Mouse (Mus musculus) WW6 (cell line): ENCODE measurements around the gene Ppp1r21.

Source experiments
- DNase-seq: peaks from one replicate; pipeline ENCODE4 v3.0.0-alpha.2; 2013; ENCODE audit warnings: low read depth, low spot score

Ppp1r21 gene

DNA sequence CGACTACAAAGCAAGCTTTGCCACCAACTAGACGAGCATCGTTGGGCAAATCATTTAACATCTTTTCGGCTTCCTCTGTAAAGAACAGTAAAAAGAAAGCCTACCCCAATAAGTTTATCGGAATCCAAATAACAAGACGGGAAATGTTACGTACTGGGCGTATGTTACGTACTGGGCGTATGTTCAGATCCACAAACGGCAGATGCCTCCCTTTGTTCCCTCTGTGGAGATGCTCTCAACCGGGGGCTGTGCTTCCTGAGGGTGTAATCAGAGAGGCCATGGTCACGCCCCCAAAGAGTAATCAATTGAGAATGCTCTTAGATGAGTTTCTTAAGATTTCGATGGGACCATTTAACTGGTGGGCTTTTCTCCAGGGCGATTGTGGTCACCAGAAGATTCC, 79.4 kb downstream of the Ppp1r21 start:
- DNase-seq: no peak

DNA sequence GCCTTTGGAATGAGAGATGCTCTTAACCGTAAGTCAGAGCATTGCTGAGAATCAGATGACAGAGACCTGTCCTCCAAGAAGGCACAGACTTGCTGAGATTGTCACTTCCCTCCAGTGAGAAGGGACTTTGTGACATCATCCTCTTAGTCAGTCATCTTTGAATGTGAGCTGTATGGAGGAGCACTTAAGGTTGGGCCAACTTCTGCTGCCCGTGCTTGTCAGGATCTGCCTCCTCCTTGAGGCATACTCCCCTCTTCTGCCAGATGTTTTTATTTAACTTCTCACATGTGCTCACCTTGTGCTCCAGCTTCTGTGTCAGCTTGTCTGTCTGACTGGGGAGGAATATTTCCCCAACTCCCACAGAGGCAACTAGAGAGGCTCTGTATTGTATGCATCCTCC, 81.1 kb downstream of the Ppp1r21 start:
- DNase-seq: no peak

DNA sequence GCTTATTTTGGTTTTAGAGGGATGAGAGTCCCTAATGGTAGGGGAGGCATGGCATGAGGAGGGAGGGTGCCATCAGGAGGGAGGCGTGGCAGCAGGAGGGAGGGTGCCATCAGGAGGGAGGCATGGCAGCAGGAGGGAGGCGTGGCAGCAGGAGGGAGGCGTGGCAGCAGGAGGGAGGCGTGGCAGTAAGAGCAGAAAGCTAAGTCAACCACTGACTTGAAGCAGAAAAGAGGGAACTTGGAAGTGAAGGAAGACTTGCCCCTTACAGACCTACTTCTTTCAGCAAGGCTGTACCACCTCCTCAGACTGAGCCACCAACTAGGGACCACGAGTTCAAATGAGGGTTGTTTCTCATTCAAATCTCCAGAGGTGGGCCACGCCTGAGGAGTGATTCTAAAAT, 83.3 kb downstream of the Ppp1r21 start:
- no peak for DNase-seq

DNA sequence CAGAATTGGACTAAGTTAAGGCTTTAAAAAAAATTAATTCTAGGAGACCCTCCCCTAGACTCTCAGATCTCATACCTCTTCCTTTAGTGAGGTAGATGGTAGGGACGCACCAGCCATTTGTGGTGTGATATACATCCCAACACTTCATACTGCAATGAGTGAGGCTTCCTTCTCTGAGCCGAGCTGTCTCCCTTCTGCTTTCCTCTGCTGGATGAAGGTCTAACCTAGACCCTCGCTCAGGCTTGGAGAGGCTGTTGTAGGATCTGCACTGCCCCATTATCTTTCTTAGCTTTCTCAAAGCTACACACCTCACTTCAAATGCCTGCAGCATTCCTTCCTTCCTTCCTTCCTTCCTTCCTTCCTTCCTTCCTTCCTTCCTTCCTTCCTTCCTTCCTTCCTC, 83.8 kb downstream of the Ppp1r21 start:
- no peak for DNase-seq

DNA sequence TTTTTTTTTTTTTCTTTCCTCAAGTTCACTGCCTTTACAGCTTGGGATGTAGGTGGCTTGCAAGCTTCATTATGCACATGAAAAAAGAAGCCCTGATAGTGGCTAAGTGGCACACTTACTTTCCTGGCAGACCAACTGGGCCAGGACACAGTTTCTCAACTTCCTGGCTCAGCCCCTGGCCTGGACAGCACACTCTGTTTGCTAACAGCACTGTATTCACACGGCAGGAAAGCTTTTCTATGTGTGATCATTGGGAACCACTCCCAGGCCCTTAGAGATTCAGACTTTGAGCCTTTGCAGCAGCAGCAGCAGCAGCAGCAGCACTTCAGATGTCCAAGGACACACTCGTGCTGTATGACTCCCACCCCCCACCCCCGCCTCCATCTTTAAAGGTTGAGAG, 84.3 kb downstream of the Ppp1r21 start:
- no peak for DNase-seq

DNA sequence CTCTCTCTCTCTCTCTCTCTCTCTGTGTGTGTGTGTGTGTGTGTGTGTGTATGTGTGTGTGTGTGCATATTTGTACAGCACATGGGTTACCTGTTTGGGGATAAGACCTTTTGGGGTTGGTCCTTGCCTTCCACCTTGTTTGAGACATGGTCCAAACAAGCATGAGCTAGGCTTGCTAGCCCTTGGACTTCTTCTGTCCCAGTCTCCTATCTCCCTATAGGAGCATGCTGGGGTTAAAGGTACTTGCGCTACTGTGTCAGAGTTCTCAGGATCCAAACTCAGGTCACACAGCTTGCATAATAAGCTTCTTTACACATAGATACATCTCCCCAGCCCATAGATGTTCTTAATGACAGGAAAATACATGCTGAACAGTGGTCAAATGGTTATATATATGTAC, 84.8 kb downstream of the Ppp1r21 start:
- no peak for DNase-seq

DNA sequence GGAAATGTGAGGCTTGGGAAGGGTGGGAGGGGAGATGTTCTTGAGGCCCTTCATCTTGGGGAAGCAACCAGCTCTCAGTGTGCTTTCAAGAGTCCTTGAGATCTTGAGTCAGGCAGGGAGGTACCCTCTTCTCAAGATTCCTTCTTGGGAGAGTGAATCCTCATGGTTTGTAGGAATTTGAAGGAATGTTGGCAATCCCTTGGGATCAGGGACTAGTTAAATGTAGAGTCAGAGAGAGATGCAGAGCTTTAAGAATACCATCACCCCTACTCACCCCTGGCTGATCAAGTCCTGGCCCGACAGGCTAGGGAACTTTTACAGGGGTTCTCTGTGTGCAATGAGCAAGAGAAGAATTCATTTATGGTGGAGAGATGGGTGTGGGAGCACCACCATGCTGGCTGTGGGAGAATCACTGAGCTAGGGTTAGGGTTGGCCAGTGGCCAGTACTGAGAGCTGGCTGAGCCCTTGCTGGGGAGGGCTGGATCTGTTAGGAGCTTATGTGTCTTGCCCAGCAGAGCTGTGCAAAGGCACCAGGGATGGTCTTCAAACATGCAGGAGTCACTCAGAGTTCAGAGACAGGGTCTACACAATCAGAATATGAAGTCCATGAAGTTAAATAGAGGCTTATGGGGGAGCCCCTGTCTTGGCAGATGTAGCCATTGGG, 85.7 kb downstream of the Ppp1r21 start:
- DNase-seq: no peak

DNA sequence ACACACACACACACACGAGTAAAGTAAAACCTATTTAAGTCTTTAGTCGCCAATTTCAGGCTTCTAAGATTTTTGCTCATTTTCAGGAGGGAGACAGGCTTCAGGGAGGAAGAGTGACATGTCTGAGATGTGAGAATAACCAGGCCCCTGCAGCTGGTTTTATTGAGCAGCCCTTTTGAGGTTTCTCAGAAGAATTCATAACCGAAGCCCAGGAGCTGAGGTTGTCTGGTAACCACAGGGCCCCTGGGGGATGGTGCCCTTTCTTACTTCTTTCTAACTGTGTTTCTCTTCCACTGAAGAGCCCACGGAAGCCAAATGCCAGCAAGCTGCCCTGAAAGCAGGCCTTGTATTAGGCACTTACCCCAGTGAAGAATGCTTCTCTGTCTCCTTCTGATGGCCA, 91.0 kb downstream of the Ppp1r21 start:
- no peak for DNase-seq

DNA sequence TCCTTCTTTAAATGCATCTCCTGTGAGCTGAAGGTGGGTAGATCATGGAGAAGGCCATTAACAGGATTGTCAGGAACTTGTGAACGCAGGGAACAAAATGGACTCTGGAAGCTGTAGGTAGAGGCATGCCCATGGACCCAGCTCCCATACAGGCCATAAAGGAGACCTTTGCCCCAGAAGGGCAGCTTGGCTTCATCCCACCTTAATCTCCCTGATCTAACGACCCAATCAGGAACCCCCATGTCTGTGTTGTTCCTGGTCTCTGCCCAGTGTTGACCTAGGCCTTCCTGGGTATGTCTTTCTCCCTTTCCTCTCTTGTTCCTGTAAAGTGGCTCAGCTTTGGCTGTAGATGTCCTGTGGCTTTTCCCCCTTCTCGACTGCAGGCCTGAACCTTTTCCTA, 91.5 kb downstream of the Ppp1r21 start:
- DNase-seq: no peak

DNA sequence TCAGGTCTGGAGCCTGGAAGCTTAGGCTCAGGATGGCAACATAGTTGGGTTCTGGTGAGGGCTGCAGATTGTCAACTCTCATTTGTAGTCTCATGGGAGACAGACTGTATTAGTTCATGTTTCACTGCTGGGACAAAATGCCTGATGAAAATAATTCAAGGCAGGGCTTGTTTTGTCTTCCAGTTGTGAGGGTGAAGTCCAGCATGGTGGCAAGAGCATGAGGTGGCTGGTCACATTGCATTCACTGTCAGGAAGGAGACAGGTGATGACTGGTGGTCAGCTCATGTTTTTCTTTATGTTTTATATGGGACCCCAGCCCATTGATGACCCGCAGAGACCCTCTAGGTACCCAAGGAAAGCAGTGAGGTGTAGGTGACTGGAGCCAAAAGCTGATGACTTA, 92.8 kb downstream of the Ppp1r21 start:
- no peak for DNase-seq

DNA sequence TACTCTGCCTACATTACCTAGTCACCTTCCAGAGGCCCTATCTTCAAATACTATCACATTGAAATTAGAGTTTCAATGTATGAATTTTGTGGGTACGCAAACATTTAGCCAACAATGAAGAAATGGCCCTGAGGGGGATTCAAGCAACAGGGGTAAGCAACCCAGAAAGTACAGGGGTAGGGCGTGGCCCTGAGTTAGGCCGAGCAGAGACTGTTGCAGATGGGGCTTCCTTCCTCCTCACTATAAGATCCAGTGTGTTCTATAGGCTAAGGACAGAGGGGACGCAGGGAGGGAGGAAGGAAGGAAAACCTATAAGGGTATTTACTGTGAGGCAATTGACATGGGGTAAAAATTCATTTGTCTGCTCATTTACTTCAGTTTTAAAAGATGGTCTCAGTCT, 94.5 kb downstream of the Ppp1r21 start:
- DNase-seq: no peak

DNA sequence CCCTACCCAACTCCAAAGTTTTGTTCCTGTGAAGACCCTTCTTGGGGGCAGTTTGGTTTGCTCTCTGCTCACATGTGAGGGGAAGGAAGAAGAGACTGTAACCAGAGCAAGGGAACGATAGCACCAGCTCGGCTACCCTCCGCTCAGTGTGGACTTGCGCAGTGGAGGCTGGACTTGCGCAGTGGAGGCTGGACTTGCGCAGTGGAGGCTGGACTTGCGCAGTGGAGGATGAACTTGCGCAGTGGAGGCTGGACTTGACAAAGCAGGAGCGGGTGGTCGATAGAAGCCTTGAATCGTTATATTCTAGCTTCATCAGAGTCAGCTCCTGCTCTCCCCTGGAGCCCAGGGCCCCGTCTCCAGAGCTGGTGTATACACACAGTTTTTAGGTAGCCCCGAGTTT, 95.4 kb downstream of the Ppp1r21 start:
- DNase-seq: no peak

DNA sequence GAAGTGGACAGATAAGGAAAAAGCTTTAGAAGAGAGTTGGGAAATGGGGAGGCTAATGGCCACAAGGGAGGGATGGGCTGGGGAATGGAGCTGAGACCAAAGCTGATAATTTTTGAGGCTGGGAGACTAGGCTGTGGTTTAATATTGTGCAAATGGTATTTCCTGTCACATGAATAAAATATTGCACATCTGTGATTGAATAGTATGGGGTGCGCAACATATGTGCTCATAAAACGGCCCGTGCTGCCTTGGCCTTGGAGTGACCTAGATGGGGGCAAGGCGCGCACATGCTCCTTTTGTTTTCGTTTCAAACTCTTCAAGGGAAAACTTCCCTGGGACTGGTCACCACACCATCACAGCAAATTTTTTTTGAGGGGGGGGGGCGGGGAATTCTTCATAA, 96.0 kb downstream of the Ppp1r21 start:
- no peak for DNase-seq

DNA sequence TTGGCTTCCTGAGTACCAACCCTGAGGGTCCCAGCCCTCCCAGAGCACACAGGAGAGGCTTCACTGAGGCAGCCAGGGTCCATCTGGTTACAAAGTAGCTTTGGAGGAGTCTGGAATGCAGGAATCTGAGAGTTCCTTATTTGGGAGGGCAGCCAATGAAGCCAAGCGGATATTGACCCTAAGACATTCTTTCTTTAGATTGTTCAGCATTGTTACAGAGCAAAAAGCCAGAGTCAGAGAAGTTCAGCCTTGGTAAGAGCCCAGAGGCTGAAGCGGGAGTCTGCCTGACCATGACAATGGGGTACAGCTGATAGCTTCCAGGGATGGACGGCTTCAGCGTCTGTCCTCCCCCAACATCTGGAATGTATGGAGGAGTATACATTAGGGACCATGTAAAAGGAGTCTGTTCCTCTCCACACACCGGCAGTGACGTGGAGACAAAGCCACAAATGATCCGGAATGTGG, 96.5 kb downstream of the Ppp1r21 start:
- no peak for DNase-seq

DNA sequence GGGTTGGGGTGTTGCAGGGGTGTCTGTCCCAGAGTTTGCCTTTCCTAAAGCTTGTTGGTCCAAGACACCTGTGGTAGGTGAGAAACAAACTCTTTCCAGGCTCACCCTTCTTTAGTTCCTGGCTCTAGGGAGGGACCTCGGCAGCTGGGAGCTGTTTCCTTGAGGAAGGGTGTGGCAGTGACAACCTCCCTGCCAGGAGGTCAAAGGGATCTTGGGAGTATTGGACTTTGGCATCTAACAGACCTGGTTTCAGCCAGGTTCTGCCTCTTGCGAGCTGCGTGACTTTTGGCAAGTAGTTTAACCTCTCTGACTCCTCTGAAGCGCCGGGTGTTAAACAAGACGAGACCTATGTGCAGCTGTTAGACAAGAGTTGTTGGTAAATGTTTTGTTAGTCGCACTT, 97.2 kb downstream of the Ppp1r21 start:
- no peak for DNase-seq

DNA sequence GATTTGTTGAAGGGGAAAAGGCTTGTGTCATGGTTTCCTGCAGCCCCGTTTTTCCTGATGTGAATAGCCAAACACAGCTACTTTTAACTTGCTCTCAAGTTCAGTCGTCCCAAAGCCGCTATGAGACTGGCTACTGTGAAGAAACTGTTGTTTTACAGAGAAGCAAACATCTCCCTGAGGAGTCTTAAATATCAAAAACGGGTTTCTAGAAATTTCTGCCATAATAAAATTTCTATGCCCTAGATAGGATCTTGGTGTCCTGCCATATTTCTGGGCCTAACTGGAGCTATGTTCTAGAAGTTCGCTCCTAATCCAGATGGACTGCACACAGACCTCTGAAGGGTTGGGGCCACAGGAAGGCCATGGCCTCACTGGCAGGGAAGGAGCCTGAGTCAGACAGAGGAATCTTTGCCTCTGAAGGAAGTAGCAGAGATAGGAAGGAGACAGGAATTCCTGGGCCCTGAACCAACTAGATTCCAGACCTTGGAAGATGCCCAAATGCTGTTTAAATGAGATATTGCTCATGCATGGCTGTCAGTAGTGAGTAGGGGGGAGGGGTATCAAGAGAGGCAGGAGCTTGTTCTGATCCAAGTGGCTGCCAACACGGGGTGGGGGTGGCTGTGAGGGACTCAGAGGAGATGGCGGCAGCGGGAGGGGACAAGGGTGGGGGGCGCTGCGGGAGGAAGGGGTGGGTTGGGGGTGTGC, 98.9 kb downstream of the Ppp1r21 start:
- DNase-seq: no peak

DNA sequence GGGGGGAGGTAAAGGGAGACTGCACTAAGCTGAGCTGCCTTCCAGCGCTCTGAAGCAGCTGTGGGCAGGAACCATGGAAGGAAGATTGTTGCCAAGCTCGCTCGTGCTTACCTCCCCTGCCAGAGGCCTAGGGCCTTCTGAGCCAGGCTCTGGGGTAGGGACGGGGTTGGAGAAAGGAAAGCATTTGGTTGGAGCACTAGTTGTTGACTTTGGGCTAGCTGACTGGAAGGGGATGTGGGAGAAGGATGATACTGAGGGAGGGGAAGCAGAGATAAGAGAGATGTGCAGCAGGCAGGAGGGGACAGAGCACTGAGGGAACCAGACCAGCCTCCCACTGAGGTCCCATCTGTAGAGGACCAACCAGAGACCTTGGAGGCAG, 99.5 kb downstream of the Ppp1r21 start:
- DNase-seq: no peak

DNA sequence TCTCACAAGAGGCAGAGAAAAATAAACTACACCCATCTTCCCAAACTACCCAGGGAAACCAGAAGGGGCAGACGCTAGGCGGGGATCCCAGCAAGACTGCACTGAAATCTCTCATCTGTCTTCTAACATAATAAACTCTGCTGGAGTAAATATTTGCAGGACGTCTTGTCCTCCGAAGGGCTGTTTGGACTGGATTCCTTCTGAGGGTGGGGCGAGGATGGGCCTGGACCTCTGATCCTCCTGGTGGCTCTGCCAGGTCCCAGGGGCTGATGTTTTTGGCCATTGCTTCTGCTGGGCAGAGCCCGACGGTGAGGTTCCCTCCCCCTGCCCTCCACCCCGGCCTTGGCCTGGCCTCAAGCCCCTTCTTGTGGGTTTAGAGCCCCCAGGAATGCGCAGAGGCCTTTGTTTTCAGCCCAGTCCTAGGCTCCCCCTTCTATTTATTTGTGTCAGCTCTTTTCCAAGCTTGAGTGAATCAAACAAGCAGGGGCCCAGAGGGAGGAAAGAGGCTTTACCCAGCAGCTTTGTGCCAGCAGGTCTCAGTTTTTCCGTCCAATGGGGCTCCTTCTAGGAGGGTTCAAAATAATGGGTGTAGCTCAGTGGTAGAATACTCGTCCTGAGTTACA, 100.1 kb downstream of the Ppp1r21 start:
- no peak for DNase-seq

DNA sequence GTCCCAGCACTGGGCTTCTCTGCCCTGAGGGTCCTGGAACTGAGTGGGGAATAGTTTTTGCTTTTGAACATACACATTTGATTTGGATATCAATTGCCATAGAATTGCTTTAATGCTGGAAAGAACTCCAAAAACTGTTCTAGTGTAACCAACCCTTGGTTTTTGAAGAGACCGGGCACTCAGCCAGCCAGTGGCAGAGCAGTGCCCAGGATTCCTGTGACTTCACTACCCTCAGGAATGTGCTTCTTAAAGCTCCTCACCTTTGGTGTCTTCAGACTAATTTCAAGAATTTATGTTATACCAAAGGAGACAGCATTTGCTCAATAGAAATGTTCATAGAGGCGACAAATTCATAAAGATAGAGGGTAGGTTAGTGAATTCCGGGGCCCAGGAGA, 100.6 kb downstream of the Ppp1r21 start:
- no peak for DNase-seq

DNA sequence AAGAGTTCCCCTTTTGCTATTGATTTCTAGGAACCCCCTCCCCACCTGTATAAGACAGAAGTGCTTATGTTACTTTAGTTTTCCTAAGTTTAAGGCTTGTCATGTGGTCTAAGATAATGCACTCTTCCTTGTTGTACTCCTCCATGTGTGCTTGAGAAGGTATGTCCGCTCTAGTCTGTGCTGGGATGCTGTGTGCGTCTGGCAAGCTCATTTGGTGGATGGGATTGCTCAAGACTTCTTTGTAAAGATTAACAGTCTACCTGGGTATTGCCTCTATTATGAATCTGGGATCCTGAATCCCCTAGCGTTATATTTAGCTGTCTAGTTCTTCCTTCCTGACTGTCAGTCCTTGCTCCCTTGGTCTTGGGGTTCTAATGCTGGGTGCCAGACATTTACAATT, 102.7 kb downstream of the Ppp1r21 start:
- DNase-seq: no peak

DNA sequence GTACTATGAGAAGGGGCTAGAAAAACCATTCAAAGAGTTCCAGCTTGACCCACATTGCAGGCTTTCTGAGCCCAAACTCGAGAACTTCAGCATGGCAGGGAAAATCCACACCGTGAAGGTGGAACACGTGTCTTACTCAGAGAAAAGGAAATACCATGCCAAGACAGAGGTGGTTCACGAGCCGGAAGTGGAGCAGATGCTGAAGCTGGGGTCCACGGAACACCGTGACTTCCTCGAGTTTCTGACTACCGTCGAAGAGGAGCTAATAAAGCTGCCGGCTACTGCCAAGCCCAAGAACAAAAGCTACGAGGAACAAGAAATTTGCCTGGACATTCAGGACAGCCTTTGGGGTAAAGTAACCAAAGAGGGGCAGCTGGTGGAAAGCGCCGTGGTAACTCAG, 106.2 kb downstream of the Ppp1r21 start:
- DNase-seq: no peak

DNA sequence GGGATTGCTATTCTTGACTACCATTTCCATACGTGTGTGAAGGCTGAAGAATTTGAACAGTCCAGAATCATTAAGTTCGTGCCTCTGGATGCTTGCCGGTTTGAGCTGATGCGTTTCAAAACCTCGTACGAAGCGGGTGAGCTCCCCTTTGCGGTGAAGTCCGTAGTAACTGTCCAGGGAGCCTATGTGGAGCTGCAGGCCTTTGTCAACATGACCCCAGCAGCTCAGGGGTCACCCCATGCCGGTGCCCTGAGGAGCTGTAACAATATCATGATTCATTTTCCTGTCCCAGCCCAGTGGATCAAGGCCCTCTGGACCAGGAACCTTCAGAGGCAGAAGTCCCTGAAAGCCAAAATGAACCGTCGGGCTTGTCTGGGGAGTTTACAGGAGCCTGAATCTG, 106.7 kb downstream of the Ppp1r21 start:
- DNase-seq: no peak
